Comparison of ENCODE assay signal across 7 mouse cellular contexts in the genomic region with DNA sequence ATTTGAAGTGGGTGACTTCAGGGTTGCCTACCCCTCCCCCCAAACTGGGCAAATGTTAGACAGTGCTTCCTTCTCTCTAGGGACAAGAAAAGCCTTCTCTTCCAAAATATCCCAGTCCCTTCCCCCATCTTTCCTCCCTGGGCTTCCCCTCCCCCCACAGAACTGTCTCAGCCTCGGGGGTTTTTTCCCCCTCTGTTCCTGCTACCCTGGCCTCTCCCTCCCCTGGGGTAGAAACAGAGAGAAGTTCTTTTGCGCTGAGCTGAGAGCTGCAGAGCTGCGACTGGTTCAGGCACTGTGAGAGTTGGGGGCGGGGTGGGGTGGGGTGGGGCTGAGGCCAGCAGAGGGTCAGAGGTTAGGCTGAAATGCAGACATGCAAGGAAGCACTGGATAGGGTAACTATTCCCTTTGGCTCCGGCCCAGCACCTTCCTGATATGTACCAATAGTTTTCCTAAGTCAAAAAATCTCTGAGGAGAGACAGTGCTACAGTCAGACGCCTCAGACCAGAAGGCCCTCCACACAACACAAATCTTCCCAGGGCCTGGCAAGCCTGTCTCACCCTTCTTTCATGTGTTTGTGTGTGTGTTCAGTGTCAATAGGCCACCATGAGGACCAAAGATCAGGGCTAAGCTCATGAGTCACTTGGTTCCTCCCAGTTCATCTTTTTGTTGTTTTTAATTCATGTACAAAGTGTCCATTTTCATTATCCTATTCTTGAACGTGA. TPM values are rescaled to one million over a fixed set of nuclear protein-coding genes. Genes with fewer than 3 reads are reported as not detected.
DNase-seq lines count a peak whose midpoint lies in the region; ATAC-seq and TF ChIP-seq lines count a peak whose summit lies in the region.

No protein-coding gene starts in this region.

- H3ac ChIP-seq in C2C12 (ENCODE audit: control insufficient read depth, insufficient read length, low read depth) = peak overlapping the region; percentile 73

- H3K4me1 ChIP-seq in forebrain, embryonic 12.5 days = peaks cover 71% of the 10 kb centered on the region
- H3K4me1 ChIP-seq in hindbrain, embryonic 14.5 days (replicated peaks; ENCODE audit: control insufficient read depth, insufficient read depth, low read length) = peaks cover 67% of the 10 kb centered on the region
- peaks cover 40% of the 10 kb centered on the region for H3K4me1 ChIP-seq in liver, embryonic 16.5 days (ENCODE audit: control insufficient read depth, low read depth, low read length)
- peaks cover 83% of the 10 kb centered on the region for H3K4me1 ChIP-seq in neural tube, embryonic 15.5 days

- ATAC-seq in forebrain, embryonic 12.5 days (ENCODE audit: low FRiP score) = no peak
- no peak for ATAC-seq in hindbrain, embryonic 14.5 days (ENCODE audit: low FRiP score)
- peak; percentile 68 for ATAC-seq in liver, embryonic 16.5 days (ENCODE audit: low read depth)
- ATAC-seq in neural tube, embryonic 15.5 days (ENCODE audit: low FRiP score) = no peak

- H3K27ac ChIP-seq in forebrain, embryonic 12.5 days = peak overlapping the region; percentile 70; the same call in 1 of the 2 replicates
- peak overlapping the region; percentile 98 for H3K27ac ChIP-seq in hindbrain, embryonic 14.5 days
- H3K27ac ChIP-seq in liver, embryonic 16.5 days (ENCODE audit: low read length) = peak overlapping the region; percentile 78
- peak overlapping the region; percentile 95 for H3K27ac ChIP-seq in neural tube, embryonic 15.5 days (replicated peaks)

- H3K27me3 ChIP-seq in C2C12 (ENCODE audit: control insufficient read depth, insufficient read depth, insufficient read length) = no peaks in the 10 kb centered on the region
- no peaks in the 10 kb centered on the region for H3K27me3 ChIP-seq in forebrain, embryonic 12.5 days
- no peaks in the 10 kb centered on the region for H3K27me3 ChIP-seq in hindbrain, embryonic 14.5 days (ENCODE audit: control insufficient read depth, insufficient read depth, low read length)
- H3K27me3 ChIP-seq in liver, embryonic 16.5 days (ENCODE audit: control insufficient read depth, insufficient read depth, low read depth, low read length) = peaks cover 56% of the 10 kb centered on the region
- H3K27me3 ChIP-seq in neural tube, embryonic 15.5 days (replicated peaks) = no peaks in the 10 kb centered on the region

- peaks cover 73% of the 10 kb centered on the region for H3K79me3 ChIP-seq in C2C12 (ENCODE audit: low read depth)

- 9% methylated on average over 7 of the region's 7 CpGs for WGBS in forebrain, embryonic 12.5 days
- WGBS in hindbrain, embryonic 14.5 days = 2% methylated on average over 7 of the region's 7 CpGs
- WGBS in liver, embryonic 16.5 days (ENCODE audit: insufficient replicate concordance) = 8% methylated on average over 7 of the region's 7 CpGs
- 4% methylated on average over 7 of the region's 7 CpGs for WGBS in neural tube, embryonic 15.5 days

- peak overlapping the region; percentile 77 for H3K4me2 ChIP-seq in forebrain, embryonic 12.5 days
- peak overlapping the region; percentile 99 for H3K4me2 ChIP-seq in hindbrain, embryonic 14.5 days (replicated peaks)
- H3K4me2 ChIP-seq in liver, embryonic 16.5 days (ENCODE audit: low read depth, low read length) = peak overlapping the region; percentile 42
- H3K4me2 ChIP-seq in neural tube, embryonic 15.5 days = peak overlapping the region; percentile 90

- peak; percentile 36 for DNase-seq in MN1 (ENCODE audit: low spot score)
- peak; percentile 33 for DNase-seq in hindbrain, embryonic 14.5 days (ENCODE audit: low spot score)
- DNase-seq in cerebellum, adult 11 months = no peak

- peaks cover 93% of the 10 kb centered on the region for H3K79me2 ChIP-seq in C2C12 (ENCODE audit: control insufficient read depth, insufficient read depth)

- peaks cover 60% of the 10 kb centered on the region for H3K36me3 ChIP-seq in C2C12 (ENCODE audit: control insufficient read depth, insufficient read depth)
- H3K36me3 ChIP-seq in forebrain, embryonic 12.5 days (replicated peaks) = peaks cover 37% of the 10 kb centered on the region
- peaks cover 26% of the 10 kb centered on the region for H3K36me3 ChIP-seq in hindbrain, embryonic 14.5 days (replicated peaks; ENCODE audit: control insufficient read depth, insufficient read depth)
- peaks cover 3% of the 10 kb centered on the region; the same call in 1 of the 2 replicates for H3K36me3 ChIP-seq in liver, embryonic 16.5 days (ENCODE audit: control insufficient read depth, insufficient read depth)
- peaks cover 6% of the 10 kb centered on the region for H3K36me3 ChIP-seq in neural tube, embryonic 15.5 days

- H3K9ac ChIP-seq in forebrain, embryonic 12.5 days = peak overlapping the region; percentile 89
- peak overlapping the region; percentile 95 for H3K9ac ChIP-seq in hindbrain, embryonic 14.5 days
- H3K9ac ChIP-seq in liver, embryonic 16.5 days (ENCODE audit: low read depth, low read length) = peak overlapping the region; percentile 54
- peak overlapping the region; percentile 81 for H3K9ac ChIP-seq in neural tube, embryonic 15.5 days (replicated peaks)

- TF ChIP-seq CTCF in C2C12 (IDR thresholded peaks at IDR 0.05; ENCODE audit: control insufficient read depth, insufficient read depth, insufficient read length) = no peak

- H3K9me3 ChIP-seq in forebrain, embryonic 12.5 days = peaks cover 5% of the 10 kb centered on the region; the same call in 1 of the 2 replicates
- H3K9me3 ChIP-seq in hindbrain, embryonic 14.5 days (ENCODE audit: control insufficient read depth, low read length) = no peaks in the 10 kb centered on the region
- peaks cover 2% of the 10 kb centered on the region; the same call in 1 of the 2 replicates for H3K9me3 ChIP-seq in liver, embryonic 16.5 days (replicated peaks; ENCODE audit: control insufficient read depth, low read length)
- H3K9me3 ChIP-seq in neural tube, embryonic 15.5 days (replicated peaks) = no peaks in the 10 kb centered on the region

- H3K4me3 ChIP-seq in C2C12 (ENCODE audit: insufficient read depth, poor library complexity, severe bottlenecking) = peak overlapping the region; percentile 92
- peak overlapping the region; percentile 73 for H3K4me3 ChIP-seq in forebrain, embryonic 12.5 days (replicated peaks)
- H3K4me3 ChIP-seq in hindbrain, embryonic 14.5 days (replicated peaks; ENCODE audit: low read length) = peak overlapping the region; percentile 75
- H3K4me3 ChIP-seq in liver, embryonic 16.5 days (ENCODE audit: low read depth, low read length) = peak overlapping the region; percentile 57
- H3K4me3 ChIP-seq in neural tube, embryonic 15.5 days (replicated peaks) = peak overlapping the region; percentile 66

TF ChIP-seq in C2C12, 6 proteins besides CTCF, POLR2A, EP300 and RAD21:
- TF ChIP-seq MAX (IDR thresholded peaks at IDR 0.05) = no peak
- no peak for TF ChIP-seq CEBPB (IDR thresholded peaks at IDR 0.05; ENCODE audit: low read depth)
- no peak for TF ChIP-seq MYOG (IDR thresholded peaks at IDR 0.05; ENCODE audit: control insufficient read depth, extremely low read depth, insufficient read length)
- no peak for TF ChIP-seq MYOD1 (IDR thresholded peaks at IDR 0.05; ENCODE audit: control insufficient read depth, insufficient read length, low read depth)
- TF ChIP-seq FOSL1 (IDR thresholded peaks at IDR 0.05; ENCODE audit: insufficient read depth, low read length, poor library complexity, severe bottlenecking) = no peak
- no peak for TF ChIP-seq USF1 (IDR thresholded peaks at IDR 0.05; ENCODE audit: low read depth)

RNA-seq across cellular contexts. Expression of a gene that starts 4.1 kb away (rescaled TPM):
- 84.2 TPM for polyA plus RNA-seq in C2C12 (2012; fragmentation: generic; extraction: Trizol)
- polyA plus RNA-seq in forebrain, embryonic 12.5 days (2016; fragmentation: Nextera tagmentation; extraction: Ambion mirVana) = 23.7 and 24.3 TPM in 2 replicates
- 18.8 and 20.7 TPM in 2 replicates for polyA plus RNA-seq in hindbrain, embryonic 14.5 days (2014; fragmentation: Nextera tagmentation; extraction: Ambion mirVana)
- 10.5 and 14.2 TPM in 2 replicates for polyA plus RNA-seq in liver, embryonic 16.5 days (2015; fragmentation: Nextera tagmentation; extraction: Ambion mirVana)
- 19.3 and 25.1 TPM in 2 replicates for polyA plus RNA-seq in neural tube, embryonic 15.5 days (2015; fragmentation: Nextera tagmentation; extraction: Ambion mirVana)

RNA-seq across cellular contexts. Expression of a gene that starts 8.4 kb away (rescaled TPM):
- polyA plus RNA-seq in C2C12 (2012; fragmentation: generic; extraction: Trizol) = 25.5 TPM
- 56.2 and 60.5 TPM in 2 replicates for polyA plus RNA-seq in forebrain, embryonic 12.5 days (2016; fragmentation: Nextera tagmentation; extraction: Ambion mirVana)
- 18.2 and 20.3 TPM in 2 replicates for polyA plus RNA-seq in hindbrain, embryonic 14.5 days (2014; fragmentation: Nextera tagmentation; extraction: Ambion mirVana)
- polyA plus RNA-seq in liver, embryonic 16.5 days (2015; fragmentation: Nextera tagmentation; extraction: Ambion mirVana) = 20.7 and 21.1 TPM in 2 replicates
- 17.6 and 26.7 TPM in 2 replicates for polyA plus RNA-seq in neural tube, embryonic 15.5 days (2015; fragmentation: Nextera tagmentation; extraction: Ambion mirVana)

RNA-seq across cellular contexts. Expression of a gene that starts 10.1 kb away (rescaled TPM):
- 42.4 TPM for polyA plus RNA-seq in C2C12 (2012; fragmentation: generic; extraction: Trizol)
- 48.0 and 54.8 TPM in 2 replicates for polyA plus RNA-seq in forebrain, embryonic 12.5 days (2016; fragmentation: Nextera tagmentation; extraction: Ambion mirVana)
- 25.8 and 29.0 TPM in 2 replicates for polyA plus RNA-seq in hindbrain, embryonic 14.5 days (2014; fragmentation: Nextera tagmentation; extraction: Ambion mirVana)
- 29.1 and 29.8 TPM in 2 replicates for polyA plus RNA-seq in liver, embryonic 16.5 days (2015; fragmentation: Nextera tagmentation; extraction: Ambion mirVana)
- polyA plus RNA-seq in neural tube, embryonic 15.5 days (2015; fragmentation: Nextera tagmentation; extraction: Ambion mirVana) = 26.8 and 30.5 TPM in 2 replicates

RNA-seq across cellular contexts. Expression of a gene that starts 27.7 kb away (rescaled TPM):
- polyA plus RNA-seq in C2C12 (2012; fragmentation: generic; extraction: Trizol) = 36.0 TPM
- 26.7 and 29.4 TPM in 2 replicates for polyA plus RNA-seq in forebrain, embryonic 12.5 days (2016; fragmentation: Nextera tagmentation; extraction: Ambion mirVana)
- polyA plus RNA-seq in hindbrain, embryonic 14.5 days (2014; fragmentation: Nextera tagmentation; extraction: Ambion mirVana) = 55.3 and 57.5 TPM in 2 replicates
- polyA plus RNA-seq in liver, embryonic 16.5 days (2015; fragmentation: Nextera tagmentation; extraction: Ambion mirVana) = 7.9 and 8.0 TPM in 2 replicates
- polyA plus RNA-seq in neural tube, embryonic 15.5 days (2015; fragmentation: Nextera tagmentation; extraction: Ambion mirVana) = 59.2 and 75.2 TPM in 2 replicates

RNA-seq across cellular contexts. Expression of a gene that starts 28.2 kb away (rescaled TPM):
- polyA plus RNA-seq in C2C12 (2012; fragmentation: generic; extraction: Trizol) = 16.6 TPM
- polyA plus RNA-seq in forebrain, embryonic 12.5 days (2016; fragmentation: Nextera tagmentation; extraction: Ambion mirVana) = 22.3 and 26.1 TPM in 2 replicates
- polyA plus RNA-seq in hindbrain, embryonic 14.5 days (2014; fragmentation: Nextera tagmentation; extraction: Ambion mirVana) = 9.2 and 10.7 TPM in 2 replicates
- 10.0 and 10.3 TPM in 2 replicates for polyA plus RNA-seq in liver, embryonic 16.5 days (2015; fragmentation: Nextera tagmentation; extraction: Ambion mirVana)
- 7.9 and 9.7 TPM in 2 replicates for polyA plus RNA-seq in neural tube, embryonic 15.5 days (2015; fragmentation: Nextera tagmentation; extraction: Ambion mirVana)

Comparison
In these comparisons a context has a peak if more than half of its experiments do, and no peak if none do; other contexts are left out.
1. H3K4me2 ChIP-seq: peak in every context shown above with its lines; median percentile 99 in hindbrain, embryonic 14.5 days; 90 in neural tube, embryonic 15.5 days; 77 in forebrain, embryonic 12.5 days; 42 in liver, embryonic 16.5 days.